Comparison of ENCODE assay signal across 12 mouse cellular contexts in the genomic region with DNA sequence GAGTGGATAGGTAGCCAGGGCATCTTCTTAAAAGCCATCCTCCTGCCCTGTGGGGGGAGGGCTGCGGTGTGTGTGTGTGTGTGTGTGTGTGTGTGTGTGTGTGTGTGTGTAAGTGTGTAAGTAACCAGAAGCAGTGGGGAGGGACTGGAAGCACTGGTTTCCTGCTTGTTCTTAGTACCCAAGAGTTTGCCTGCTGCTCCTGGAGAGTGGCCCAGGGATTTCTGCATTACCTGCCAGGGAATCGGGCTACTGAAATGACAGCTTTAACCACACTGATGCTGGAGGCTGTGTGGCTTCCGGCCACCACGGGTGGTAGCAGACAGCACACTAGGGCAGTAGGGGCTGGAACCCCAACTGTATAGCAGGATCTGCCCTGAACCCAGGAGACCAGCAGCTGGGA. TPM values are rescaled to one million over a fixed set of nuclear protein-coding genes. Genes with fewer than 3 reads are reported as not detected.
DNase-seq lines count a peak whose midpoint lies in the region; ATAC-seq and TF ChIP-seq lines count a peak whose summit lies in the region.
"Had no signal": no experiment of that assay in that cellular context is flagged by ENCODE, and none has a peak within 500 bp of the region (broad histone marks: within the 10 kb centered on the region; RNA-seq: fewer than 3 reads in every experiment).

No protein-coding gene starts in this region.

- no peaks in the 10 kb centered on the region for H3K36me3 ChIP-seq in forebrain, embryonic 10.5 days (replicated peaks)
- H3K36me3 ChIP-seq in forebrain, embryonic 11.5 days (ENCODE audit: control insufficient read depth, insufficient read depth, low read length) = no peaks in the 10 kb centered on the region
- no peaks in the 10 kb centered on the region for H3K36me3 ChIP-seq in liver, embryonic 11.5 days (ENCODE audit: control insufficient read depth, insufficient read depth, low read length)
- H3K36me3 ChIP-seq in embryonic facial prominence, embryonic 12.5 days = no peaks in the 10 kb centered on the region
- no peaks in the 10 kb centered on the region for H3K36me3 ChIP-seq in midbrain, embryonic 16.5 days (ENCODE audit: control insufficient read depth, insufficient read depth, low read length)
- H3K36me3 ChIP-seq in intestine, postnatal 0 days (ENCODE audit: control insufficient read depth, insufficient read depth) = no peaks in the 10 kb centered on the region
- H3K36me3 ChIP-seq: kidney, embryonic 15.5 days had no signal

- no peak for TF ChIP-seq CTCF in intestine, postnatal 0 days (IDR thresholded peaks at IDR 0.05; ENCODE audit: low read depth)

- H3K9ac ChIP-seq in forebrain, embryonic 11.5 days (ENCODE audit: low read length) = no peak overlapping the region
- peak overlapping the region; percentile 91; the same call in 1 of the 2 replicates for H3K9ac ChIP-seq in liver, embryonic 11.5 days (ENCODE audit: low read depth, low read length)
- H3K9ac ChIP-seq in embryonic facial prominence, embryonic 12.5 days = no peak overlapping the region
- no peak overlapping the region for H3K9ac ChIP-seq in midbrain, embryonic 16.5 days (ENCODE audit: low read depth, low read length)
- no peak overlapping the region for H3K9ac ChIP-seq in intestine, postnatal 0 days (ENCODE audit: low read depth, low read length)

- H3K27ac ChIP-seq in forebrain, embryonic 10.5 days = no peak overlapping the region
- H3K27ac ChIP-seq in forebrain, embryonic 11.5 days (ENCODE audit: low read depth, low read length) = no peak overlapping the region
- H3K27ac ChIP-seq in liver, embryonic 11.5 days (ENCODE audit: low read depth, low read length) = no peak overlapping the region; the same call in 1 of the 2 replicates
- H3K27ac ChIP-seq in embryonic facial prominence, embryonic 12.5 days = no peak overlapping the region
- H3K27ac ChIP-seq in midbrain, embryonic 16.5 days (ENCODE audit: low read length) = no peak overlapping the region
- H3K27ac ChIP-seq in intestine, postnatal 0 days (ENCODE audit: low read depth, low read length) = no peak overlapping the region
- H3K27ac ChIP-seq: heart, adult 2 months; kidney, embryonic 15.5 days had no signal

- no peak for ATAC-seq in forebrain, embryonic 11.5 days (replicated peaks; ENCODE audit: low FRiP score)
- no peak for ATAC-seq in liver, embryonic 11.5 days (replicated peaks; ENCODE audit: low FRiP score)
- no peak for ATAC-seq in embryonic facial prominence, embryonic 12.5 days (ENCODE audit: insufficient number of reproducible peaks, insufficient read depth, low FRiP score, low TSS enrichment)
- no peak for ATAC-seq in midbrain, embryonic 16.5 days
- no peak for ATAC-seq in intestine, postnatal 0 days

- H3K9me3 ChIP-seq in forebrain, embryonic 10.5 days = no peaks in the 10 kb centered on the region
- no peaks in the 10 kb centered on the region for H3K9me3 ChIP-seq in forebrain, embryonic 11.5 days (ENCODE audit: control insufficient read depth, low read length)
- H3K9me3 ChIP-seq in liver, embryonic 11.5 days (ENCODE audit: control insufficient read depth, low read length) = no peaks in the 10 kb centered on the region
- H3K9me3 ChIP-seq in embryonic facial prominence, embryonic 12.5 days = no peaks in the 10 kb centered on the region
- no peaks in the 10 kb centered on the region for H3K9me3 ChIP-seq in midbrain, embryonic 16.5 days (replicated peaks; ENCODE audit: control insufficient read depth, low read length, poor library complexity, severe bottlenecking)
- H3K9me3 ChIP-seq in intestine, postnatal 0 days (ENCODE audit: control insufficient read depth) = no peaks in the 10 kb centered on the region
- H3K9me3 ChIP-seq: kidney, embryonic 15.5 days had no signal

- H3K4me3 ChIP-seq in forebrain, embryonic 10.5 days = 0 out of 2 replicates have a peak overlapping the region, but pooled peaks have one; percentile 77
- no peak overlapping the region for H3K4me3 ChIP-seq in forebrain, embryonic 11.5 days (ENCODE audit: low read depth, low read length)
- peak overlapping the region; percentile 88 for H3K4me3 ChIP-seq in liver, embryonic 11.5 days (ENCODE audit: low read depth, low read length)
- H3K4me3 ChIP-seq in embryonic facial prominence, embryonic 12.5 days = 0 out of 2 replicates have a peak overlapping the region, but pooled peaks have one; percentile 60
- no peak overlapping the region for H3K4me3 ChIP-seq in midbrain, embryonic 16.5 days (ENCODE audit: low read depth, low read length)
- no peak overlapping the region for H3K4me3 ChIP-seq in intestine, postnatal 0 days (ENCODE audit: low read depth, low read length)
- H3K4me3 ChIP-seq: heart, adult 2 months had no signal

- no peaks in the 10 kb centered on the region for H3K27me3 ChIP-seq in forebrain, embryonic 10.5 days (ENCODE audit: poor library complexity, severe bottlenecking)
- no peaks in the 10 kb centered on the region for H3K27me3 ChIP-seq in forebrain, embryonic 11.5 days (ENCODE audit: control insufficient read depth, insufficient read depth, low read length)
- H3K27me3 ChIP-seq in liver, embryonic 11.5 days (replicated peaks; ENCODE audit: control insufficient read depth, insufficient read depth, low read length) = no peaks in the 10 kb centered on the region
- H3K27me3 ChIP-seq in embryonic facial prominence, embryonic 12.5 days = no peaks in the 10 kb centered on the region
- H3K27me3 ChIP-seq in midbrain, embryonic 16.5 days (ENCODE audit: control insufficient read depth, insufficient read depth, low read depth, low read length) = no peaks in the 10 kb centered on the region
- H3K27me3 ChIP-seq in intestine, postnatal 0 days (replicated peaks; ENCODE audit: control insufficient read depth, insufficient read depth, low read length) = no peaks in the 10 kb centered on the region
- H3K27me3 ChIP-seq: kidney, embryonic 15.5 days had no signal

- DNase-seq in forebrain, embryonic 10.5 days (ENCODE audit: extremely low spot score, low spot score) = no peak
- DNase-seq in forebrain, embryonic 11.5 days (ENCODE audit: low spot score) = no peak
- DNase-seq in liver, embryonic 11.5 days (ENCODE audit: low spot score) = no peak
- DNase-seq in liver = no peak
- no peak for DNase-seq in right cerebral cortex, adult 2 months (ENCODE audit: low spot score in 2 of 2)
- DNase-seq: heart, adult 2 months; right cerebral cortex, postnatal 14 days; thymus, adult 2 months had no signal

- H3K4me1 ChIP-seq in forebrain, embryonic 10.5 days = peaks cover 21% of the 10 kb centered on the region
- no peaks in the 10 kb centered on the region for H3K4me1 ChIP-seq in forebrain, embryonic 11.5 days (replicated peaks; ENCODE audit: control insufficient read depth, insufficient read depth, low read length)
- H3K4me1 ChIP-seq in liver, embryonic 11.5 days (replicated peaks; ENCODE audit: control insufficient read depth, insufficient read depth, low read length) = peaks cover 40% of the 10 kb centered on the region
- H3K4me1 ChIP-seq in embryonic facial prominence, embryonic 12.5 days = peaks cover 9% of the 10 kb centered on the region; the same call in 1 of the 2 replicates
- H3K4me1 ChIP-seq in midbrain, embryonic 16.5 days (ENCODE audit: control insufficient read depth, insufficient read depth, low read length) = peaks cover 11% of the 10 kb centered on the region
- H3K4me1 ChIP-seq in intestine, postnatal 0 days (replicated peaks; ENCODE audit: control insufficient read depth, insufficient read depth, low read length) = peaks cover 10% of the 10 kb centered on the region

- WGBS in forebrain, embryonic 10.5 days = 78% methylated on average over 4 of the region's 4 CpGs
- WGBS in forebrain, embryonic 11.5 days = 91% methylated on average over 4 of the region's 4 CpGs
- 65% methylated on average over 4 of the region's 4 CpGs for WGBS in liver, embryonic 11.5 days
- 75% methylated on average over 4 of the region's 4 CpGs for WGBS in embryonic facial prominence, embryonic 12.5 days
- 82% methylated on average over 4 of the region's 4 CpGs for WGBS in midbrain, embryonic 16.5 days
- WGBS in intestine, postnatal 0 days = 68% methylated on average over 4 of the region's 4 CpGs

- H3K4me2 ChIP-seq in forebrain, embryonic 11.5 days (ENCODE audit: low read depth, low read length, severe bottlenecking) = no peak overlapping the region
- peak overlapping the region; percentile 92 for H3K4me2 ChIP-seq in liver, embryonic 11.5 days
- H3K4me2 ChIP-seq in embryonic facial prominence, embryonic 12.5 days (replicated peaks) = no peak overlapping the region
- peak overlapping the region; percentile 55 for H3K4me2 ChIP-seq in midbrain, embryonic 16.5 days (ENCODE audit: low read length)
- no peak overlapping the region for H3K4me2 ChIP-seq in intestine, postnatal 0 days (replicated peaks; ENCODE audit: low read depth)

RNA-seq across cellular contexts. Expression of a gene that starts 1.5 kb away (rescaled TPM):
- polyA plus RNA-seq in forebrain, embryonic 10.5 days (2016; fragmentation: Nextera tagmentation; extraction: Ambion mirVana) = 9.9 and 11.3 TPM in 2 replicates
- 12.7 and 15.0 TPM in 2 replicates for polyA plus RNA-seq in forebrain, embryonic 11.5 days (2014; fragmentation: Nextera tagmentation; extraction: Ambion mirVana)
- 15.9 and 20.2 TPM in 2 replicates for polyA plus RNA-seq in liver, embryonic 11.5 days (2014; fragmentation: Nextera tagmentation; extraction: Ambion mirVana)
- 12.7 and 14.1 TPM in 2 replicates for polyA plus RNA-seq in embryonic facial prominence, embryonic 12.5 days (2016; fragmentation: Nextera tagmentation; extraction: Ambion mirVana)
- polyA plus RNA-seq in midbrain, embryonic 16.5 days (2015; fragmentation: Nextera tagmentation; extraction: Ambion mirVana) = 23.5 and 24.4 TPM in 2 replicates
- 1.8 and 2.3 TPM in 2 replicates for polyA plus RNA-seq in intestine, postnatal 0 days (2015; fragmentation: Nextera tagmentation; extraction: Ambion mirVana)

RNA-seq across cellular contexts. Expression of a gene that starts 17.6 kb away (rescaled TPM):
- polyA plus RNA-seq in forebrain, embryonic 10.5 days (2016; fragmentation: Nextera tagmentation; extraction: Ambion mirVana) = 0.42 and 0.81 TPM in 2 replicates
- 1.1 and 1.2 TPM in 2 replicates for polyA plus RNA-seq in forebrain, embryonic 11.5 days (2014; fragmentation: Nextera tagmentation; extraction: Ambion mirVana)
- polyA plus RNA-seq in liver, embryonic 11.5 days (2014; fragmentation: Nextera tagmentation; extraction: Ambion mirVana) = 0.25 and 0.80 TPM in 2 replicates
- 0.38 and 0.49 TPM in 2 replicates for polyA plus RNA-seq in embryonic facial prominence, embryonic 12.5 days (2016; fragmentation: Nextera tagmentation; extraction: Ambion mirVana)
- polyA plus RNA-seq in midbrain, embryonic 16.5 days (2015; fragmentation: Nextera tagmentation; extraction: Ambion mirVana) = 1.2 and 1.4 TPM in 2 replicates
- 0.35 TPM in 1 of 2 replicates, not detected in the other for polyA plus RNA-seq in intestine, postnatal 0 days (2015; fragmentation: Nextera tagmentation; extraction: Ambion mirVana)

RNA-seq across cellular contexts. Expression of a gene that starts 34.2 kb away (rescaled TPM):
- polyA plus RNA-seq in forebrain, embryonic 10.5 days (2016; fragmentation: Nextera tagmentation; extraction: Ambion mirVana) = 0.43 and 0.57 TPM in 2 replicates
- polyA plus RNA-seq in forebrain, embryonic 11.5 days (2014; fragmentation: Nextera tagmentation; extraction: Ambion mirVana) = 0.35 and 0.40 TPM in 2 replicates
- polyA plus RNA-seq in liver, embryonic 11.5 days (2014; fragmentation: Nextera tagmentation; extraction: Ambion mirVana) = 1.2 and 2.8 TPM in 2 replicates
- polyA plus RNA-seq in embryonic facial prominence, embryonic 12.5 days (2016; fragmentation: Nextera tagmentation; extraction: Ambion mirVana) = 2.1 and 2.4 TPM in 2 replicates
- 0.80 and 0.82 TPM in 2 replicates for polyA plus RNA-seq in midbrain, embryonic 16.5 days (2015; fragmentation: Nextera tagmentation; extraction: Ambion mirVana)
- 15.1 and 18.5 TPM in 2 replicates for polyA plus RNA-seq in intestine, postnatal 0 days (2015; fragmentation: Nextera tagmentation; extraction: Ambion mirVana)

RNA-seq across cellular contexts. Expression of a gene that starts 35.6 kb away (rescaled TPM):
- 104 and 106 TPM in 2 replicates for polyA plus RNA-seq in forebrain, embryonic 10.5 days (2016; fragmentation: Nextera tagmentation; extraction: Ambion mirVana)
- 109 and 113 TPM in 2 replicates for polyA plus RNA-seq in forebrain, embryonic 11.5 days (2014; fragmentation: Nextera tagmentation; extraction: Ambion mirVana)
- 94.0 and 97.0 TPM in 2 replicates for polyA plus RNA-seq in liver, embryonic 11.5 days (2014; fragmentation: Nextera tagmentation; extraction: Ambion mirVana)
- polyA plus RNA-seq in embryonic facial prominence, embryonic 12.5 days (2016; fragmentation: Nextera tagmentation; extraction: Ambion mirVana) = 109 and 121 TPM in 2 replicates
- 150 and 155 TPM in 2 replicates for polyA plus RNA-seq in midbrain, embryonic 16.5 days (2015; fragmentation: Nextera tagmentation; extraction: Ambion mirVana)
- 84.6 and 106 TPM in 2 replicates for polyA plus RNA-seq in intestine, postnatal 0 days (2015; fragmentation: Nextera tagmentation; extraction: Ambion mirVana)

RNA-seq across cellular contexts. Expression of a gene that starts 44.0 kb away (rescaled TPM):
- 0.32 and 0.82 TPM in 2 replicates for polyA plus RNA-seq in forebrain, embryonic 10.5 days (2016; fragmentation: Nextera tagmentation; extraction: Ambion mirVana)
- polyA plus RNA-seq in forebrain, embryonic 11.5 days (2014; fragmentation: Nextera tagmentation; extraction: Ambion mirVana) = 2.5 and 3.1 TPM in 2 replicates
- 6.6 and 6.8 TPM in 2 replicates for polyA plus RNA-seq in liver, embryonic 11.5 days (2014; fragmentation: Nextera tagmentation; extraction: Ambion mirVana)
- polyA plus RNA-seq in embryonic facial prominence, embryonic 12.5 days (2016; fragmentation: Nextera tagmentation; extraction: Ambion mirVana) = 9.9 and 12.1 TPM in 2 replicates
- 10.0 and 12.3 TPM in 2 replicates for polyA plus RNA-seq in midbrain, embryonic 16.5 days (2015; fragmentation: Nextera tagmentation; extraction: Ambion mirVana)
- polyA plus RNA-seq in intestine, postnatal 0 days (2015; fragmentation: Nextera tagmentation; extraction: Ambion mirVana) = 79.3 and 84.8 TPM in 2 replicates

Comparison
In these comparisons a context has a peak if more than half of its experiments do, and no peak if none do; other contexts are left out.
1. H3K4me3 ChIP-seq: peak in forebrain, embryonic 10.5 days (single experiment), liver, embryonic 11.5 days (single experiment) and embryonic facial prominence, embryonic 12.5 days (single experiment); none in forebrain, embryonic 11.5 days (single experiment), midbrain, embryonic 16.5 days (single experiment) and intestine, postnatal 0 days (single experiment).
2. H3K4me2 ChIP-seq: peak in liver, embryonic 11.5 days (single experiment) and midbrain, embryonic 16.5 days (single experiment); none in forebrain, embryonic 11.5 days (single experiment), embryonic facial prominence, embryonic 12.5 days (single experiment) and intestine, postnatal 0 days (single experiment).